Mouse (Mus musculus): ENCODE results near the gene Kifc3.

The Kifc3 gene

DNA sequence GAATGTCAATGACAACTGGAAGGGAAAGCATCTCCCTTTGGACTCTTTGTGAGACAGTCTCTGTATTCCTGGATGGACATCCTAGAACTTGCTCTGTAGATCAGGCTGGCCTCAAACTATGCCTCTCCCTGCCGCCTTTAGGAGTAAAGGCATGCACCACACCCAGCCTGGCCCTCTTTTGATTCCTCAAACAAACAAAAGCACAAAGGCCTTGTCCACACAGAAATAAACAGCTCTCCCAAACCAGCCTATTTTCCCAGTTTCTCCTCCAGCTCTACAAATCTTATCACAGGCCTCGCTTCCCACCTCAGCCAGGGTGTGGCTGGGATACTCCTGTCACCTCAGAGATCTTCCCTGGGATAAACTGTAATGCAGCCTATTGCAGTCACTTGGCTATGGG lies 68.4 kb downstream of the Kifc3 start:
- no peak for DNase-seq (ENCODE audit: low spot score)

DNA sequence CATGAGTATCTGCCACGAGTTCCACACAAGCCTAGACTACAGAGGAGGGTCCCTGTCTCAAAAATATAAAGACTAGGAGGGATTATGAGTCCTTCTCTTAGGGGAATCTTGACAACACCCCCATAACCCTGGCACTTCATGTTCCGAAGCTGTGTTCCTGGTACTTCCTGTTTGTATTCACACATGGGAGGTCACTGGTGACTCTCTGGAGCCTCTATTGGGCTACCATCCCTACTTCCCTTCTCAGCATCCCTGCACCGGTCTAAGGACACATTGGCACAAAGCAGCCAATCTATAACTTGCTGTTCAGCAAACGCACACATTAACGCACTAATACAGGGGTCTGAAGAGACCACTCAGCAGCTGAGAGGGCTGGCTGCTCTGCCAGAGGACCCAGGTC lies 70.6 kb downstream of the Kifc3 start:
- DNase-seq (ENCODE audit: low spot score) = no peak

DNA sequence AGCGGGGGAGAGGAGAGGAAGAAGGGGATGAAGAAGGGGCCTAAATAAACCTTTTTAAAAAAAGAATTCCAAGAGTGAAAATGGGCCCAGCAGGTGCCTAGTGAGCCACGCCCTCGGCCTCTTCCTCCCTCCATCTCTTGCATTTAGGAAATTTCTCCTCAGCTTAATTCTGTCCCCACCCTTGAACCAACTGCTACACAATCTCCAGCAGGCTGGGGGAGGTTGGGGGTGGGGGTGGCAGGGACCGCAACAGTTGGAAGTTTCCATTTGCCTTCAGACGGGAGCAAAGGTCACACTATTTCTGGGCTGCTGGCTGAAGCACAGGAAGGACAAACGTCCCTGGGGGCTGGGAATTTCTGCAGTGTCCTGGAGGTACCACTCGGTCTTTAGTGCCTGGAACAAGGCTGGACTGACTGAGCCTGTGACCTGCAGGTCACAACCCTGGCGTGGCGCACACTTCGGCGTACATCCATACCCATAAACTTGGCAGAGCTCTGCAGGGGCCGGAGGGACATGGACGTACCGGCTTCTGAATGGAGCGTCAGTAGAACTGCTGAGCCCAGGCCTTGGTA lies 71.6 kb downstream of the Kifc3 start:
- peak; percentile 42 for DNase-seq (ENCODE audit: low spot score)

DNA sequence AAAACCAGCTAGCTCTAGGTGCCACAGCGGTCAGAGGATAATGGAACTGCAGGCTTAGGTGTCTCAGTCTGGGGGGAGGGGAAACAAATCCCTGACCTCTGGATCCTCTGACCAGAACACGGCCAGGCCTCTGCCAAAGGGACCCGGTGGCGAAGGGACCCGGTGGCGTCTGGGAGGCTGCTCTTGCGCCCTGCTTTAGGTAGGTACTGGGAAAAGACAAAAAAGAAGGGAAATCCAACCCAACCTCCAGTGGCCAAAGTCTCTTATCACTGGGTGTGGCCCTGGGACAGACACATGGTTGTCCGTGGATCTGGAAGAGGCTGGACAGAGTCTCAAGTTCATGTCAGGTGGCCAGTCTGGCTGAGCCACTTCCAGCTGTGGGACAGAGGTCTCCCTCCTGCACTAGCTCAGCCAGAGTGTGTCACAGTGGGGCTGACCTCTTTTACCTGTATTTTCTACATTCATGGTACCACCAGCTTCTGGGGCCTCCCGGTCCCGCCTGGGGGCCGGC lies 73.8 kb downstream of the Kifc3 start:
- no peak for DNase-seq (ENCODE audit: low spot score)

GRCm38 (mm10) chr8:95127658-95128057 lies 75.0 kb downstream of the Kifc3 start:
- DNase-seq (ENCODE audit: low spot score) = no peak

GRCm38 (mm10) chr8:95126497-95126896 lies 76.1 kb downstream of the Kifc3 start:
- DNase-seq (ENCODE audit: low spot score) = no peak

DNA sequence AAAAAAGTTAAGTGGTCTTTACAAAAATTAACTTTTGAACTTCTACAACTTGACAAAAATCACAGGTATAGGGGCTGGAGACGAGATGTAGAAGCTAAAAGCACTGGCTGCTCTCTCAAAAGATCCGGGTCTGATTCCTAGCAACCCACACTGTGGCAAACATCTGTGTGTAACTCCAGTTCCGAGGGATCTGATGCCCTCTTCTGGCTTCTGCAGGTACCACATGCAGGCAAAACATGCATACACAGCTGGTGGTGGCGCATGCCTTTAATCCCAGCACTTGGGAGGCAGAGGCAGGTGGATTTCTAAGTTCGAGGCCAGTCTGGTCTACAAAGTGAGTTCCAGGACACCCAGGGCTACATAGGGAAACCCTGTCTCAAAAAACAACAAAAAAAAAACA lies 79.2 kb downstream of the Kifc3 start:
- no peak for DNase-seq (ENCODE audit: low spot score)

GRCm38 (mm10) chr8:95113750-95114149 lies 88.9 kb downstream of the Kifc3 start:
- peak; percentile 29 for DNase-seq (ENCODE audit: low spot score)

GRCm38 (mm10) chr8:95113108-95113507 lies 89.5 kb downstream of the Kifc3 start:
- DNase-seq (ENCODE audit: low spot score) = no peak

DNA sequence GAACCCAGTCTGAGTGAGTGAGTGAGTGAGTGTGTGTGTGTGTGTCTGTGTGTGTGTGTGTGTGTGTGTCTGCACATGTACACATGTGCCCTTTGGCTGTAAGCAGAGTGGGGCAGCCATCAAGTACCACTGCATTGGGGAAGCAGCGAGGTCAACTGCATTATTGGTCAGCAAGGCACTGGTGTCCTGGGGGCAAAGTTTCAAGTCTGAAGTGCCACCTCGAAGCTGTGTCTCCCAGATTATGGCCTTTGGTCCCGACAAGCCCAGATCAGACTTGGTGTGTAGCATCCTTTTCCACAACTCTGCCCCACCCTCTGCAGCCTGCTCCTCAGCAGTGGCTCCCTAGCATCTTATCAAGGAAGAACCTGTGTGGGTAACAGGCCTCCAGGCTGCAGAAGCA lies 90.0 kb downstream of the Kifc3 start:
- DNase-seq (ENCODE audit: low spot score) = no peak

DNA sequence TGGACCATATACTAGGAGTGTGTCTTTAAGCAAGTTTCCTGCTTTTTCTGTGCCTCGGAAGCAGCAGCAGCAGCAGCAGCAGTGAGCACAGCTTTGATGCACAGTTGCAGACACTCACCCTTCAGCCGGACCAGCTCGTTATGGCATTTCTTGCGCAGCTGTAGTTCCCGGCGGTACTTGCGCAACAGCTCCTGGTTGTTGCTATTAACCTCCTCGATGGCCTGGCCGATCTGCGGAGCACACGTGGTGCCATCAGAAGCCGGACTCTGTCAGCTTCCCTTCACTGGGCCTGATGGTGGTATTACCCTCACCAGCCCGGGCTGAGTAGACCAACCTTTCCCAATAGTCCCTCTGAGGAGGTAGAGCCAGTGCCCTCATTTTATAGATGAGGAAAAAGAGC lies 95.3 kb downstream of the Kifc3 start:
- no peak for DNase-seq (ENCODE audit: low spot score)

DNA sequence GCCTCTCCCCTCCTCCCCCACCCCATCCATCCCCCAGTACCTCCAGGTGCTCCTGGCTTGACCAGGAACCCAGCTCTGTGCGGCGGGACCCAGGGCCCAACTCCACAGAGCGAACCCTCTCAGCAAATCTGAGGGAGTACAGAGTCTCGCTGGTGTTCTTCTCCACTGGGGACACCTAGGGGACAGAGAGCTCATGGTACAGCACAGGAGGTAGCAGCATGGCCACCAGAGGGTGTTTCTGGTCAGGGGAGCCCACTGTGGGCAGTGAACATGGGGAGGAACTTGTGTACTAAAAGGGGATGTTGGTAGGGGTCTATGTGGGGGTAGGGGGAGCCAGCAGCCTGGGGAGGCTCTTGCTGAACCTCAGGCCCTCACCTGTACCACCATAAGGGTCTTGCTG lies 100.6 kb downstream of the Kifc3 start:
- no peak for DNase-seq (ENCODE audit: low spot score)

DNA sequence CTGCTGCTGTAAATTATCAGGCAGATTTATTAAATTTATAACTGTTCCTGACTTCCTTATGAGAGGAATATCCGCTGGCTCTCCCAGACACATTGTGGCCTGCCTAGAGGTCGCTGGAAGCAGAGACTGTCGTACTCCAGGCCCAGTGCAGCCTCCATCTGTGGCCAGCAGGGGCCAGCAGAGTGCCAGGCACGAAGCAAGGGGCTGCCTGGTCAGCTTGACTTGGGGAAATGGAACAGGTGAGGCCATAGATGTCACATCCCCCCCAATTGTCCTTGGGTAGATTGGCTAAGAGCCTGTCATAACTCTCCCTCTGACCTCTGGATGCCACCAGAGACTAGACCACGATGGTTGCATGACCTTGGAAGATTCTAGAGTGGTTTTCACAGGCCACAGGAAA lies 103.6 kb downstream of the Kifc3 start:
- peak; percentile 69 for DNase-seq (ENCODE audit: low spot score)

DNA sequence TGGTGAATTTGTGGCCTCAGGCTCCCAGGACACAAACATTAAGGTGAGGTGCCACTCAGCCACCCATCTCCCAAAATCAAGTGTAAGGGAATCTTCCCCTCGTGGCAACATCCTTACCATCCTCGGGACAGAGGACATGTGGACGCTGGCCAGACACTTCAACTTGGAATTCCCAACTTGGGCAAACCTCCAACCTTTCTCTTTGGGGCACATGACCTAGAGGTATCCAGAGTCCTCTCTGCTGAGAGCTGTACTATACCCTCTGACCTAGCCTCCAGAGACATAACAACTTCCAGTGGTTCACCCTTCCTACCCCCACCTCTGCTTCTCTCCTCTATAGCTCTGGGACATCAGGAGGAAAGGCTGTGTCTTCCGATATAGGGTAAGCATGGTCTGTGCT lies 109.0 kb downstream of the Kifc3 start:
- no peak for DNase-seq (ENCODE audit: low spot score)

DNA sequence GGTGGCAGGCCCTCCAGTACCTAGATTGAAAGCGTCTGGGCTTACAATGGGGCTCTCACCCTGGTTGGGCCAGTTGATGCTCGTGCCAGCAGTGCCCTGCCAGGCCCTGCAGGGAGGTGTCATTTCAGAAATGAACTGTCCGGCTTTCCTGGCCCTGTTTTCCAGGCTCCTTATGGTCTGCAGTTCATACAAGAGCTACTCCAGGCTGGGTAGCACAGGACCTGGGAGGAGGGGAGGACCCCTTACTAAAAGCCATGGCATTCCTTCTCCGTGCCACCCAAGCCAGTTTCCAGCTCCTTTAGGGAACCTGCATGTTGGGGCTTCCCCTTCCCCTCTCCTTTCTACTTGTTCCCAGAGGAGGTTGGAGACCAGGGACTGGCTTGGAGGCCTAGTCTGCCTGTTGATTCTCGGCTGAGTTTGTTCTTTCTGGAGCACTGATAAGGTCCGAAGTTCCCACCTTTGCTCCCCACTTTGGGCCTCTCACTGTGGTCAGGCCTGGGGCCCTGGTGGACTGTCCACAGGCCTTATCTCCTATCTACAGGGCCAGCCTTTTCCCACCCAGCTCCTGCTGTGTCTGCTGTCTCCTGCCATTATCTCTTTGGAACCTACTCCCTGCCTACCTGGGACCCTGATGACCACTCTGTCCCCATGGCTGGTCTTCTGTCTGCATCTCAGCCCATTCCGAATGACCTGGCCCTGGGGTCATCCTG lies 117.0 kb downstream of the Kifc3 start:
- DNase-seq (ENCODE audit: low spot score) = no peak

GRCm38 (mm10) chr8:95084744-95085431 lies 117.7 kb downstream of the Kifc3 start:
- no peak for DNase-seq (ENCODE audit: low spot score)

GRCm38 (mm10) chr8:95084261-95084660 lies 118.4 kb downstream of the Kifc3 start:
- no peak for DNase-seq (ENCODE audit: low spot score)

DNA sequence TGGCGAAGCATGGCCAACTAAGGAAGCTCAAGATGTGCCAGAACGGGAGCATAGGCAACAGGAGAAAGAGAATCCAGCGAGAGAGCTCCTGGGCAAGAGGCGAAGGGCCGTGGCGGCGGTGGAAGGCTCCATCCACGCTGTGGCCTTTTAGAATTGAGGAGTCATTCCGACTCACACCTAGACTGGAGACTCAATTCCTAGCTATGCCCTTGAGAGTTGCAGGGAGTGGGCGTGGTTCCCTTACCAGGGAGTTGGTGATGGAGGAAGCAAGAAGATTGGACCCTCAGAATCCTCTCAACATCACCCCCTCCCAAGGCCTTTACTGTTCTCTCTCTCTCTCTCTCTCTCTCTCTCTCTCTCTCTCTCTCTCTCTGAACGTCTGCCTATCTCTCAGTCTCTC lies 121.0 kb downstream of the Kifc3 start:
- no peak for DNase-seq (ENCODE audit: low spot score)

GRCm38 (mm10) chr8:95080381-95081341 lies 122.0 kb downstream of the Kifc3 start, which contains the start of gene Katnb1:
Gene Katnb1, plus strand, starts transcription at chr8:95081186.
- DNase-seq (ENCODE audit: low spot score) = peak; percentile 100

DNA sequence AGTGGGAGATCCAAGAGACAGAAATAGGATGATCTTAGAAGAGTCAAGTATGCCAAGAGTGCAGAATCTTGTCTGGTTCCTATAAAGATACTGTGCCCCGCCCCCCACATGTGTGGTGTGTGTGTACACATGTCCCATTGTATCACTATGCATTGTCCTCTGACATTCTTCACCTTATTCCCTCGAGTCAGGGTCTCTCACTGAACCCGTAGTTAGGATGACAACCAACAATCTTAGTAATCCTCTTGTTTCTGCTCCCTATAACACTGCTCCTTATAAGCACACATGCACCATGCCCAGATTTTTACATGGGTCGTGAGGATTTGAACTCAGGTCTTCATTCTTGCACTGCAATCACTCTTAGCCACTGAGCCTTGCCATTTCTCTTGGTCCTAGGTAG lies 123.3 kb downstream of the Kifc3 start:
- DNase-seq (ENCODE audit: low spot score) = no peak

GRCm38 (mm10) chr8:95078055-95078454 lies 124.6 kb downstream of the Kifc3 start:
- no peak for DNase-seq (ENCODE audit: low spot score)

DNA sequence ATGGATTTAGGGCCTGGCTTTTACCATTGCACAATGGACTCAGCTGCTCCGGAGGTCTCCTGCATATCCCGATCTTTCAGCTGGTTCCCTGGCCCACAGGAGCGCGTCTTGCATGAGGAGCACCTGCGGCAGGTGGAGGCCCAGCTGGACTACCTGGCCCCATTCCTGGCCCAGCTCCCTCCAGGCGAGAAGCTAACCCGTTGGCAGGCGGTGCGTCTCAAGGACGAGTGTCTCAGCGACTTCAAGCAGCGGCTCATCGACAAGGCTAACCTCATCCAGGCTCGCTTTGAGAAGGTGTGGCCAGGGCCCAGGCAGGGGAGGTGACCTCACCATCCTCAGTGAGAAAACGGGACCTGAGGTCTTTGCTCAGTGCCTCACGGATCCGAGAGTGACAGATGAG lies 126.5 kb downstream of the Kifc3 start:
- DNase-seq (ENCODE audit: low spot score) = no peak
